Mouse (Mus musculus): ENCODE results near the gene Tmc3.

- TF ChIP-seq CTCF (IDR thresholded peaks at IDR 0.05; ENCODE audit: control insufficient read depth, insufficient read depth, low read length), result no peak
- TF ChIP-seq POLR2A (IDR thresholded peaks at IDR 0.05; ENCODE audit: borderline replicate concordance, control insufficient read depth, low read depth, low read length), result no peak
Observed at GRCm38 (mm10) chr7:83648807-83649206, 64.1 kb downstream of the Tmc3 start.

All from bone marrow, adult 2 months (tissue).